Mouse (Mus musculus) midbrain, embryonic 15.5 days (tissue): ENCODE measurements around the gene Palmd. TPM values are rescaled to one million over a fixed set of nuclear protein-coding genes. Genes with fewer than 3 reads are reported as not detected.

Experiments
- ATAC-seq: fragments of 200-750 bp; cut with Nextera tagmentation; replicated peaks from 2 replicates; pipeline ENCODE4 v1.8.0; 2017; ENCODE audit warnings: moderate TSS enrichment
- H3K27ac ChIP-seq: fragments of 300-500 bp; sonication (generic); 2 replicates; pipeline ENCODE4 v1.5.1; 2015; ENCODE audit warnings: mild to moderate bottlenecking, inconsistent platforms
- H3K27me3 ChIP-seq: fragments of 300-500 bp; sonication (generic); replicated peaks from 2 replicates; pipeline ENCODE4 v1.6.1; 2015; ENCODE audit warnings: inconsistent platforms
- H3K36me3 ChIP-seq: fragments of 300-500 bp; sonication (generic); replicated peaks from 2 replicates; pipeline ENCODE4 v1.6.1; 2015; ENCODE audit warnings: inconsistent platforms
- H3K4me1 ChIP-seq: fragments of 300-500 bp; sonication (generic); 2 replicates; pipeline ENCODE4 v1.6.1; 2015; ENCODE audit warnings: inconsistent platforms
- H3K4me2 ChIP-seq: fragments of 300-500 bp; sonication (generic); 2 replicates; pipeline ENCODE4 v1.6.1; 2015; ENCODE audit warnings: inconsistent platforms, mild to moderate bottlenecking, moderate library complexity
- H3K4me3 ChIP-seq: fragments of 300-500 bp; sonication (generic); 2 replicates; pipeline ENCODE4 v1.5.1; 2015; ENCODE audit warnings: mild to moderate bottlenecking, inconsistent platforms
- H3K9ac ChIP-seq: fragments of 300-500 bp; sonication (generic); 2 replicates; pipeline ENCODE4 v1.6.1; 2015; ENCODE audit warnings: mild to moderate bottlenecking, inconsistent platforms
- H3K9me3 ChIP-seq: fragments of 300-500 bp; sonication (generic); 2 replicates; pipeline ENCODE4 v1.6.1; 2016; ENCODE audit warnings: inconsistent platforms
- WGBS: fragments of 180-500 bp; shearing (Covaris S2); methylation state at CpG from one replicate; pipeline ENCODE4 v1.1.7; 2015; ENCODE audit warnings: mixed read lengths; 5-methylcytosine and 5-hydroxymethylcytosine counted together
- polyA plus RNA-seq: library from polyadenylated mRNA; unstranded; fragments of >200 nt; fragmentation: Nextera tagmentation; extraction: Ambion mirVana; gene quantifications from 2 replicates; pipeline ENCODE4 v1.2.1, GENCODE M21; 2015

Palmd gene
- polyA plus RNA-seq, 1 experiment from 2014 or later, result 10.5 TPM

GRCm38 (mm10) chr3:116884941-116885340 lies 83.8 kb downstream of the Palmd start:
- H3K4me1 ChIP-seq, result no peaks in the 10 kb centered on the region
- no peak for ATAC-seq
- H3K27ac ChIP-seq, result no peak overlapping the region
- 89% methylated on average over 8 of the region's 8 CpGs for whole genome bisulfite sequencing
- H3K4me3 ChIP-seq, result no peak overlapping the region
- no peak overlapping the region for H3K4me2 ChIP-seq
- no peak overlapping the region for H3K9ac ChIP-seq
- no peaks in the 10 kb centered on the region for H3K36me3 ChIP-seq
- no peaks in the 10 kb centered on the region for H3K9me3 ChIP-seq
- H3K27me3 ChIP-seq, result no peaks in the 10 kb centered on the region

GRCm38 (mm10) chr3:116882221-116882960 lies 86.4 kb downstream of the Palmd start:
- Histone ChIP-seq H3K4me3 (no peak overlapping the region), H3K27ac (no peak overlapping the region), H3K4me1 (no peaks in the 10 kb centered on the region), H3K4me2 (no peak overlapping the region), H3K36me3 (no peaks in the 10 kb centered on the region), H3K27me3 (no peaks in the 10 kb centered on the region), H3K9me3 (no peaks in the 10 kb centered on the region), H3K9ac (no peak overlapping the region)
- WGBS, result 90% methylated on average over 14 of the region's 14 CpGs
- no peak for ATAC-seq

- Histone ChIP-seq H3K27me3 (no peaks in the 10 kb centered on the region), H3K4me2 (no peak overlapping the region), H3K4me1 (no peaks in the 10 kb centered on the region), H3K9ac (no peak overlapping the region), H3K9me3 (no peaks in the 10 kb centered on the region; the same call in 1 of the 2 replicates), H3K27ac (no peak overlapping the region), H3K4me3 (no peak overlapping the region), H3K36me3 (no peaks in the 10 kb centered on the region)
- 40% methylated on average over 3 of the region's 3 CpGs for WGBS
- ATAC-seq, result no peak
Observed at GRCm38 (mm10) chr3:116870372-116870771, 98.4 kb downstream of the Palmd start.

Other genes starting within 250 kb of the Palmd start
- 15.8 and 17.6 TPM in 2 replicates for gene Agl, start 160.8 kb downstream of the Palmd start, polyA plus RNA-seq
- 6.5 and 6.8 TPM in 2 replicates for gene Frrs1, start 109.5 kb downstream of the Palmd start, polyA plus RNA-seq
- not detected in 2 replicates for gene 4930455H04Rik, start 720 bp downstream of the Palmd start, polyA plus RNA-seq